Mouse (Mus musculus) MEL (cell line): ENCODE data around the gene Inpp4a.

Experiments
- CHD1 ChIP-seq: IDR thresholded peaks from 2 replicates; pipeline ENCODE4 v1.6.1; 2012; ENCODE audit warnings: low read depth, mild to moderate bottlenecking, inconsistent platforms, low read length, improper control_type of control experiment
- CTCF ChIP-seq, 3 experiments: IDR thresholded peaks in 2 of 3; conservative IDR thresholded peaks in 1 of 3; 2 replicates each; pipeline ENCODE4 v1.5.1; 2011 to 2012; ENCODE audit warnings: low read length in 3 of 3, low read depth in 2 of 3, mild to moderate bottlenecking in 2 of 3, improper control_type of control experiment in 1 of 3, inconsistent platforms in 1 of 3, mixed read lengths in 1 of 3, moderate library complexity in 1 of 3; ENCODE audit not compliant: control insufficient read depth in 1 of 3, insufficient read depth in 1 of 3, poor library complexity in 1 of 3, severe bottlenecking in 1 of 3
- EP300 ChIP-seq, 2 experiments: IDR thresholded peaks; 2 replicates each; pipeline ENCODE4 v1.6.1; 2011; ENCODE audit warnings: improper control_type of control experiment in 2 of 2, low read length in 2 of 2, low read depth in 1 of 2, mild to moderate bottlenecking in 1 of 2
- JUND ChIP-seq: IDR thresholded peaks from 2 replicates; pipeline ENCODE4 v1.6.1; 2011; ENCODE audit warnings: low read depth, mild to moderate bottlenecking, improper control_type of control experiment, low read length
- MAZ ChIP-seq: IDR thresholded peaks from 2 replicates; pipeline ENCODE4 v1.6.1; 2012; ENCODE audit warnings: low read depth, mild to moderate bottlenecking, inconsistent platforms, low read length, improper control_type of control experiment
- MYC ChIP-seq: IDR thresholded peaks from 2 replicates; pipeline ENCODE4 v1.6.1; 2011; ENCODE audit warnings: low read depth, mild to moderate bottlenecking, low read length, improper control_type of control experiment, moderate library complexity
- POLR2A ChIP-seq, 2 experiments: IDR thresholded peaks; 2 replicates each; pipeline ENCODE4 v1.6.1; 2011 to 2012; ENCODE audit warnings: low read length in 2 of 2, mild to moderate bottlenecking in 2 of 2, control low read depth in 1 of 2, improper control_type of control experiment in 1 of 2, low read depth in 1 of 2, moderate library complexity in 1 of 2; ENCODE audit not compliant: control insufficient read depth in 1 of 2, insufficient read depth in 1 of 2, poor library complexity in 1 of 2
- POLR2AphosphoS2 ChIP-seq: IDR thresholded peaks from 2 replicates; pipeline ENCODE4 v1.6.1; 2011; ENCODE audit warnings: low read length, improper control_type of control experiment
- RCOR1 ChIP-seq: IDR thresholded peaks from 2 replicates; pipeline ENCODE4 v1.6.1; 2012; ENCODE audit warnings: low read depth, mild to moderate bottlenecking, inconsistent platforms, low read length, improper control_type of control experiment
- UBTF ChIP-seq: IDR thresholded peaks from 2 replicates; pipeline ENCODE4 v1.6.1; 2012; ENCODE audit warnings: low read depth, mild to moderate bottlenecking, inconsistent platforms, low read length, improper control_type of control experiment, moderate library complexity, borderline replicate concordance; ENCODE audit not compliant: insufficient read depth
- USF1 ChIP-seq: IDR thresholded peaks from 2 replicates; pipeline ENCODE4 v1.6.1; 2014; ENCODE audit warnings: low read depth, mild to moderate bottlenecking, inconsistent platforms, low read length, improper control_type of control experiment, moderate library complexity
- ZC3H11A ChIP-seq: IDR thresholded peaks from 2 replicates; pipeline ENCODE4 v1.6.1; 2012; ENCODE audit warnings: low read depth, mild to moderate bottlenecking, inconsistent platforms, low read length, improper control_type of control experiment
- ZMIZ1 ChIP-seq: IDR thresholded peaks from 2 replicates; pipeline ENCODE4 v1.6.1; 2012; ENCODE audit warnings: low read depth, mild to moderate bottlenecking, inconsistent platforms, low read length, improper control_type of control experiment, moderate library complexity

DNA sequence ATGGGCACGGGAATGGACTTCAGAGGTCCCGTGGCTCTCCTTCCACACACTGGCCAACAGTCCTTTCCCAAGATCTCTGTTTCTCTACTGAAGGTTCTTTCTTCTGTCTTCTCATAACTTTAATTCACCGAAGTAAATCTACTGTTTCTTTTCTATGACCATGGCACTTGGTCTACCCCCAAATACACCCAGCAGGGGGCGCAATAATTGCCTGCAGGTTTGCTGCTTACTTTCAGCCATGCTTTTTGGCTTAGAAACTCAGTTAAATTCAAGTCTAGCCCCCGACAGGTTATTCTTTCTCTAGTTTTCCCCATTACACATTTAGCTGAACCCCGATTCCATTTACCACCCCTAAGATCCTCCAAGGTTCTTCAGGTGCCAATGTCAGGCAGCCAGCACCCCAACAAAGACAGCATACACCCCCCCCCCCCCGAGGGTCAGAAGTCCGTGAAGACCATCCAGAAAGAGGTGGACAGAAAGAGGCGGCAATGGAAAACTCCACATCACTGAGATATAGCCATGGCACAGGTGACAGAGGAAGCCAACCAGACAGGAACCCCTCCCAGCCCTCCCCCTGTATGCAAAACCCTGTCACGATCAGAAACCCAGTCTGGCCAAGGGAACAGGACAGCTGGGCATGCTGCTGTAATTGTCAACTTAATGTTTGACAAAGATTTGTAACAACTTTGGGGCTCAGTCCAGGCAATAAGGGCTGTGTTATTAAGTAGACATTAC, 148.9 kb downstream of the Inpp4a start:
- TF ChIP-seq POLR2AphosphoS2 (no peak), JUND (no peak), CTCF (IDR thresholded peaks at IDR 0.05 in 2 of 3, conservative IDR thresholded peaks at IDR 0.05 in 1 of 3; ENCODE audit: control insufficient read depth in 1 of 3, insufficient read depth in 1 of 3, low read depth in 2 of 3, low read length in 3 of 3, poor library complexity in 1 of 3, severe bottlenecking in 1 of 3) (peak; percentile 71 to 89 (median 81)), MAZ (no peak), POLR2A (IDR thresholded peaks at IDR 0.05; ENCODE audit: control insufficient read depth in 1 of 2, insufficient read depth in 1 of 2, low read depth in 1 of 2, low read length in 2 of 2, poor library complexity in 1 of 2) (no peak), CHD1 (no peak), USF1 (no peak), ZMIZ1 (no peak), UBTF (no peak), ZC3H11A (peak; percentile 71), EP300 (IDR thresholded peaks at IDR 0.05; ENCODE audit: low read depth in 1 of 2, low read length in 2 of 2) (no peak), RCOR1 (no peak), MYC (no peak)
